Mouse (Mus musculus) MEL (cell line): ENCODE measurements at regions not wholly inside any gene's neighbourhood (a gene's known extent, or its start where the extent isn't known, plus 50 kb on each side); places are given as distances from the start of the nearest gene placed in this dataset.

Source experiments
- DNase-seq: peaks from one replicate; pipeline ENCODE4 v3.0.0; 2011; ENCODE audit warnings: low read depth, low spot score
- H3K27ac ChIP-seq: 2 replicates; pipeline ENCODE4 v1.5.1; 2012; ENCODE audit warnings: low read depth, mild to moderate bottlenecking, control low read depth, low read length, moderate library complexity; ENCODE audit not compliant: control insufficient read depth
- H3K27me3 ChIP-seq, 2 experiments: fragments of 150-350 bp in 1 of 2; sonication (generic) in 1 of 2; 2 replicates each; pipeline ENCODE4 v1.6.1; 2012; ENCODE audit warnings: low read length in 2 of 2, mild to moderate bottlenecking in 2 of 2, improper control_type of control experiment in 1 of 2, moderate library complexity in 1 of 2; ENCODE audit not compliant: insufficient read depth in 2 of 2, control insufficient read depth in 1 of 2
- H3K36me3 ChIP-seq, 2 experiments: 2 replicates each; pipeline ENCODE4 v1.6.1; 2012 to 2014; ENCODE audit warnings: low read length in 2 of 2, improper control_type of control experiment in 1 of 2, inconsistent platforms in 1 of 2, mild to moderate bottlenecking in 1 of 2; ENCODE audit not compliant: insufficient read depth in 2 of 2, control insufficient read depth in 1 of 2
- H3K4me1 ChIP-seq, 2 experiments: fragments of 150-350 bp in 1 of 2; sonication (generic) in 1 of 2; 2 replicates each; pipeline ENCODE4 v1.6.1; 2012; ENCODE audit warnings: low read length in 2 of 2, improper control_type of control experiment in 1 of 2, mild to moderate bottlenecking in 1 of 2; ENCODE audit not compliant: insufficient read depth in 2 of 2, control insufficient read depth in 1 of 2
- H3K4me3 ChIP-seq, 2 experiments: fragments of 150-350 bp in 1 of 2; sonication (generic) in 1 of 2; 2 replicates each; pipeline ENCODE4 v1.5.1; 2012; ENCODE audit warnings: low read depth in 2 of 2, low read length in 2 of 2, mild to moderate bottlenecking in 2 of 2, moderate library complexity in 2 of 2, control low read depth in 1 of 2, improper control_type of control experiment in 1 of 2; ENCODE audit not compliant: control insufficient read depth in 1 of 2, insufficient read depth in 1 of 2
- H3K79me2 ChIP-seq: 2 replicates; pipeline ENCODE4 v1.6.1; 2012; ENCODE audit warnings: mild to moderate bottlenecking, low read length, moderate library complexity; ENCODE audit not compliant: control insufficient read depth, poor library complexity, insufficient read depth
- H3K9ac ChIP-seq: 2 replicates; pipeline ENCODE4 v1.6.1; 2012; ENCODE audit warnings: low read depth, mild to moderate bottlenecking, control low read depth, low read length, moderate library complexity; ENCODE audit not compliant: control insufficient read depth, poor library complexity, severe bottlenecking
- H3K9me3 ChIP-seq: fragments of 150-350 bp; sonication (generic); replicated peaks from 2 replicates; pipeline ENCODE4 v1.6.1; 2012; ENCODE audit warnings: mild to moderate bottlenecking, low read length, improper control_type of control experiment, moderate library complexity; ENCODE audit not compliant: insufficient read depth
- E2F4 ChIP-seq: IDR thresholded peaks from 2 replicates; pipeline ENCODE4 v1.6.1; 2011; ENCODE audit warnings: low read depth, low read length, improper control_type of control experiment, borderline replicate concordance
- GABPA ChIP-seq: IDR thresholded peaks from 2 replicates; pipeline ENCODE4 v1.6.1; 2012; ENCODE audit warnings: low read depth, mild to moderate bottlenecking, inconsistent platforms, low read length, improper control_type of control experiment, moderate library complexity
- MAFK ChIP-seq: IDR thresholded peaks from 2 replicates; pipeline ENCODE4 v1.6.1; 2011; ENCODE audit warnings: low read depth, mild to moderate bottlenecking, low read length, improper control_type of control experiment, borderline replicate concordance
- MAZ ChIP-seq: IDR thresholded peaks from 2 replicates; pipeline ENCODE4 v1.6.1; 2012; ENCODE audit warnings: low read depth, mild to moderate bottlenecking, inconsistent platforms, low read length, improper control_type of control experiment
- MYB ChIP-seq: IDR thresholded peaks from 2 replicates; pipeline ENCODE4 v1.6.1; 2011; ENCODE audit warnings: mild to moderate bottlenecking, low read depth, low read length, improper control_type of control experiment
- NELFE ChIP-seq: IDR thresholded peaks from 2 replicates; pipeline ENCODE4 v1.6.1; 2011; ENCODE audit warnings: low read depth, low read length, improper control_type of control experiment
- POLR2A ChIP-seq, 2 experiments: IDR thresholded peaks; 2 replicates each; pipeline ENCODE4 v1.6.1; 2011 to 2012; ENCODE audit warnings: low read length in 2 of 2, mild to moderate bottlenecking in 2 of 2, control low read depth in 1 of 2, improper control_type of control experiment in 1 of 2, low read depth in 1 of 2, moderate library complexity in 1 of 2; ENCODE audit not compliant: control insufficient read depth in 1 of 2, insufficient read depth in 1 of 2, poor library complexity in 1 of 2
- POLR2AphosphoS2 ChIP-seq: IDR thresholded peaks from 2 replicates; pipeline ENCODE4 v1.6.1; 2011; ENCODE audit warnings: low read length, improper control_type of control experiment
- POLR2AphosphoS5 ChIP-seq: IDR thresholded peaks from 2 replicates; pipeline ENCODE4 v1.6.1; 2012; ENCODE audit warnings: low read depth, borderline replicate concordance, mild to moderate bottlenecking, inconsistent platforms, low read length, moderate library complexity, mixed read lengths
- RCOR1 ChIP-seq: IDR thresholded peaks from 2 replicates; pipeline ENCODE4 v1.6.1; 2012; ENCODE audit warnings: low read depth, mild to moderate bottlenecking, inconsistent platforms, low read length, improper control_type of control experiment
- SIN3A ChIP-seq: IDR thresholded peaks from 2 replicates; pipeline ENCODE4 v1.6.1; 2012; ENCODE audit warnings: low read length, improper control_type of control experiment, inconsistent platforms
- SMC3 ChIP-seq: IDR thresholded peaks from 2 replicates; pipeline ENCODE4 v1.6.1; 2011; ENCODE audit warnings: low read depth, low read length, improper control_type of control experiment
- TBP ChIP-seq: IDR thresholded peaks from 2 replicates; pipeline ENCODE4 v1.8.0; 2011; ENCODE audit warnings: low read depth, low read length, improper control_type of control experiment
- TCF12 ChIP-seq: IDR thresholded peaks from 2 replicates; pipeline ENCODE4 v1.6.1; 2014; ENCODE audit warnings: low read depth, mild to moderate bottlenecking, inconsistent platforms, low read length, improper control_type of control experiment, moderate library complexity
- USF1 ChIP-seq: IDR thresholded peaks from 2 replicates; pipeline ENCODE4 v1.6.1; 2014; ENCODE audit warnings: low read depth, mild to moderate bottlenecking, inconsistent platforms, low read length, improper control_type of control experiment, moderate library complexity
- ZC3H11A ChIP-seq: IDR thresholded peaks from 2 replicates; pipeline ENCODE4 v1.6.1; 2012; ENCODE audit warnings: low read depth, mild to moderate bottlenecking, inconsistent platforms, low read length, improper control_type of control experiment
- ZKSCAN1 ChIP-seq: IDR thresholded peaks from 2 replicates; pipeline ENCODE4 v1.6.1; 2012; ENCODE audit warnings: low read depth, mild to moderate bottlenecking, inconsistent platforms, low read length, improper control_type of control experiment, moderate library complexity
- ZMIZ1 ChIP-seq: IDR thresholded peaks from 2 replicates; pipeline ENCODE4 v1.6.1; 2012; ENCODE audit warnings: low read depth, mild to moderate bottlenecking, inconsistent platforms, low read length, improper control_type of control experiment, moderate library complexity

DNA sequence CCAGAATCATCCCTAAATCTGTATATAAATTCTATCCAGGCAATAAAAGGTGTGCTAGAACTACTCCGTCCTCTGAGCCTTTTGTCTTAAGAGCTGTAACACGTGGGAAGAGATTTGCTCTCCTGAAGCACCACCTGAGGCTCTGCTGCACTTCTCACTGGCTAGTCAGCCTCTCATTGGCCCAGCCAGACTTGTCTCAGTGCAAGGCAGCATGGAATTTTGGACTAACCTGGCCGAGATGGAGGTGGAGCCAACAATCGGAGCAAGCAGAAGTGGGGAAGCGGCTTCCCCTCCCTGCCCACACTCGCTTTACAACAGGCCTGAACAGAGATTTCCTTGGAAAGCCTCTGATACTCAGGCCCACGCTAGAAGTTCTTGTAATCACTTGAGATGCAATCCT is 332.1 kb upstream of the Gm9747 start:
- TF ChIP-seq TCF12, result no peak
- no peak for TF ChIP-seq NELFE
- no peak for TF ChIP-seq MYB
- TF ChIP-seq E2F4, result no peak
- TF ChIP-seq GABPA, result no peak
- TF ChIP-seq SMC3, result no peak
- no peak for TF ChIP-seq MAZ
- no peak for TF ChIP-seq RCOR1
- no peak for TF ChIP-seq POLR2AphosphoS5
- no peak for TF ChIP-seq ZKSCAN1
- TF ChIP-seq ZC3H11A, result no peak
- no peak for TF ChIP-seq SIN3A
- no peak for TF ChIP-seq MAFK
- TF ChIP-seq USF1, result no peak
- no peak for TF ChIP-seq POLR2A (IDR thresholded peaks at IDR 0.05; ENCODE audit: control insufficient read depth in 1 of 2, insufficient read depth in 1 of 2, low read depth in 1 of 2, low read length in 2 of 2, poor library complexity in 1 of 2)
- Histone ChIP-seq H3K9me3 (no peaks in the 10 kb centered on the region), H3K36me3 (no peaks in the 10 kb centered on the region), H3K4me1 (no peaks in the 10 kb centered on the region), H3K27ac (no peak overlapping the region), H3K79me2 (no peaks in the 10 kb centered on the region), H3K4me3 (no peak overlapping the region), H3K27me3 (no peaks in the 10 kb centered on the region), H3K9ac (no peak overlapping the region)
- no peak for DNase-seq

GRCm38 (mm10) chr1:81904056-81904455 is 328.9 kb upstream of the Gm9747 start:
- no peak for DNase-seq
- Histone ChIP-seq H3K4me3 (no peak overlapping the region), H3K27me3 (no peaks in the 10 kb centered on the region), H3K27ac (no peak overlapping the region), H3K79me2 (no peaks in the 10 kb centered on the region), H3K36me3 (no peaks in the 10 kb centered on the region), H3K9me3 (no peaks in the 10 kb centered on the region), H3K9ac (no peak overlapping the region), H3K4me1 (no peaks in the 10 kb centered on the region)
- no peak for TF ChIP-seq E2F4
- no peak for TF ChIP-seq SMC3
- TF ChIP-seq POLR2A (IDR thresholded peaks at IDR 0.05; ENCODE audit: control insufficient read depth in 1 of 2, insufficient read depth in 1 of 2, low read depth in 1 of 2, low read length in 2 of 2, poor library complexity in 1 of 2), result no peak
- TF ChIP-seq MAFK, result no peak
- TF ChIP-seq POLR2AphosphoS2, result no peak
- no peak for TF ChIP-seq TBP
- TF ChIP-seq RCOR1, result no peak
- no peak for TF ChIP-seq MAZ
- no peak for TF ChIP-seq ZMIZ1
- TF ChIP-seq ZC3H11A, result no peak
